Mouse (Mus musculus) embryonic fibroblast, embryonic 13.5 days (primary cell): ENCODE data around the gene Pla2g4e.

Source experiments
- CTCF ChIP-seq: IDR thresholded peaks from 2 replicates; pipeline ENCODE4 v1.5.1; 2011; ENCODE audit warnings: mild to moderate bottlenecking, control low read depth, low read length, moderate library complexity, borderline replicate concordance; ENCODE audit not compliant: insufficient read depth
- POLR2A ChIP-seq: IDR thresholded peaks from 2 replicates; pipeline ENCODE4 v1.6.1; 2011; ENCODE audit warnings: low read depth, mild to moderate bottlenecking, control low read depth, low read length, moderate library complexity

GRCm38 (mm10) chr2:120178936-120179335, 66.2 kb downstream of the Pla2g4e start:
- TF ChIP-seq CTCF: no peak
- no peak for TF ChIP-seq POLR2A
